Mouse (Mus musculus): ENCODE measurements around the gene Dennd1b. TPM values are rescaled to one million over a fixed set of nuclear protein-coding genes. Genes with fewer than 3 reads are reported as not detected.

Gene Dennd1b
- 4.7 and 7.3 TPM in 2 replicates for polyA plus RNA-seq (2012; rRNA removed)

DNA sequence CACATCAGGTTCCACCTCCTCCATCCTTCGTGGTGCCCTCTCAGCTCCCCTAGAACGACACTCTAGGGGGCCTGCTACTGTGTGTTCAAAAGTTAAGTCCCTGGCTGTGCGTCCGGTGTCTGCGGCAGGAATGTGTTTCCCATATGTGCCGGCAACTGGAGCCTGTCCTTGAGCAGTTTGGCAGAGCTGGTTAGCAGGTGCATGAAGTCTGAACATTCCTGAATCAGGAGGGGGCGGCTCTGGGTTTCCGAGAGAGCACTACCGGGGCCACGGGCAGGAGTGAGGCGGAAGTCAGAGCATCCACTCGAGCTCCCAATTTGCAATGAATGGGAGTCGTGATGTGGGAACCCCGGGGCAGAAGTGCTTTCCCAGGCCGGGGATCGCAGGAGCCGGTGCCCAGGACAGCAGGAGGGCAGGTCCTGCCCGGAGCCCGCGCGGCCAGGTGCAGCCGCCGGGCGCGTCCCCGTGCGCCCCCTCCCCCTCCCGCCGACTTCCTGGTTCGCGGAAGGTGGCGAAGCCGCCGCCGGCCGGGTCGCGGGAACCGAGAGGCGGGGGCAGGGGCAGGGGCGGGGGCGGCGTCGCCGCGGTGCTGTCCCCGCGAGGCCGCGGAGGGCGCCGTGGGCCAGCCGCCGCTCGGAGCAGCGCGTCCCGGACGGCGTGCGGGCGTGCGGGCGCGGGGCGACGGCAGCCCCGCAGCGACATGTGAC is at the start of gene Dennd1b:
Dennd1b (plus strand) TSS at position 275 of the 707 bp plus-strand sequence.
- TF ChIP-seq POLR2A (IDR thresholded peaks at IDR 0.05; ENCODE audit: borderline replicate concordance, extremely low read depth, low read depth, low read length) (no peak), CTCF (IDR thresholded peaks at IDR 0.05; ENCODE audit: insufficient read depth, low read length) (no peak)
- peak within 1 kb of the TSS; percentile 79 for H3K4me3 ChIP-seq (replicated peaks; ENCODE audit: extremely low read depth, low read depth, low read length)
- peaks cover 7% of the 10 kb centered on the region for H3K4me1 ChIP-seq (ENCODE audit: control insufficient read depth, insufficient read depth, low read length)
- under 1% methylated on average over 56 of the region's 69 CpGs for WGBS
- DNase-seq: peak; percentile 76

DNA sequence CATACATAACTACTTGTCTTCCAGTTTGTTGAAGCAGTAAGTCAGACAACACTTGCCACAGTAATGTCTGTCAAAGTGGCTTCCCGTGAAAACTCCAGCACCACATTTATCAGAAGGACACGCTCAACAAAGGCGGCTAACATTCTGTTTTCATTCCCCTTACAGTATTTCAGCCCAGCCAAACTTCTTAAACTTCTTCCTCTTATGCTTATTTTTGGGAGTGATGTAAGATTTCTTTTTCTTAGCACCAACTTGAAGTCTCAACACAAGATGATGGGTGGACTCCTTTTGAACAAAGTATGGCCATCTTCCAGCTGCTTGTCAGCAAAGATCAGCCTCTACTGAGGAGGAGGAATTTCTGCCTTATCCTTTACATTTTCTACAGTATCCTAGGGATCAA is 47.6 kb upstream of the Dennd1b start:
- 79% methylated on average over 3 of the region's 3 CpGs for WGBS
- no peak overlapping the region for H3K4me3 ChIP-seq (replicated peaks; ENCODE audit: extremely low read depth, low read depth, low read length)
- TF ChIP-seq POLR2A (IDR thresholded peaks at IDR 0.05; ENCODE audit: borderline replicate concordance, extremely low read depth, low read depth, low read length) (no peak), CTCF (IDR thresholded peaks at IDR 0.05; ENCODE audit: insufficient read depth, low read length) (no peak)
- DNase-seq: no peak
- H3K4me1 ChIP-seq (ENCODE audit: control insufficient read depth, insufficient read depth, low read length): no peaks in the 10 kb centered on the region

DNA sequence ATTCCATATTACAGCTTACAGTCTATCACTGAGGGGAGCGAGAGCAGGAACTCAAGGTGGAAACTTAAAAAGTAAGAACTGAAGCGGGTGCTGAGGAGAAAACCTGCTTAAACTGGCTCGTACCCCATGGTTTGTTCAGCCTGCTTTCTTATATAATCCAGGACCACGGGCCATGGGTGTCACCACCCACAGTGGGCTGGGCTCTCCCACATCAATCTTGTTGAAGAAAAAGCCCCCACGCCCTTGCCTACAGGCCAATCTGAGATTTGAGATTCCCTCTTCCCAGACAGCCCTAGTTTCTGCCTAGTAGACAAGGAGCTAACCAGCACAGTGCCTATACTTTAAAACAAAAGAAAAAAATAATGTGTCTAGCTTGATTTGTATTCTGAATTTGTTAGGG is 43.6 kb upstream of the Dennd1b start:
- H3K4me1 ChIP-seq (ENCODE audit: control insufficient read depth, insufficient read depth, low read length): no peaks in the 10 kb centered on the region
- TF ChIP-seq POLR2A (IDR thresholded peaks at IDR 0.05; ENCODE audit: borderline replicate concordance, extremely low read depth, low read depth, low read length) (no peak), CTCF (IDR thresholded peaks at IDR 0.05; ENCODE audit: insufficient read depth, low read length) (no peak)
- no peak for DNase-seq
- 84% methylated on average over 5 of the region's 5 CpGs for WGBS
- no peak overlapping the region for H3K4me3 ChIP-seq (replicated peaks; ENCODE audit: extremely low read depth, low read depth, low read length)

DNA sequence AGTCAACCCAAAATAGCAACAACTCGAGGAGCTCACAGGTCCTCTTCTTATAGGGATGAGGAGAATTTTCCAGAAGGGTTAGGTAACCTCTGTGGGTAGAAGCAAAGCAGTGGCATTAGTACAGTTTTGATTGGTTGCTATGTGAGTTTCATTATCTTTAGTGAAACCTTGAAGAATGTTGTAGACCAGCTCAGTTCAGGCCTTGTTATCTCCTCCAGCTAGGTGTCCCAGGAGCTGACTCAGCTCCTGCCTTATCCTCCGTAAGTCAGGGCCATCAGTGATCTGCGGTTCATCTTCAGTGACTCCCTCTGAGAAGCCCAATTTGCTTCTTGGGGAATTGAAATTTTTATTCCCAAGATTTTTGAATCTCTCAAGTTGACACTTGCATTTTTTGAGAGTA is 43.2 kb upstream of the Dennd1b start:
- Histone ChIP-seq H3K4me3 (replicated peaks; ENCODE audit: extremely low read depth, low read depth, low read length) (no peak overlapping the region), H3K4me1 (ENCODE audit: control insufficient read depth, insufficient read depth, low read length) (no peaks in the 10 kb centered on the region)
- TF ChIP-seq CTCF (IDR thresholded peaks at IDR 0.05; ENCODE audit: insufficient read depth, low read length): no peak
- TF ChIP-seq POLR2A (IDR thresholded peaks at IDR 0.05; ENCODE audit: borderline replicate concordance, extremely low read depth, low read depth, low read length): no peak
- DNase-seq: no peak
- 86% methylated on average over 3 of the region's 3 CpGs for WGBS

DNA sequence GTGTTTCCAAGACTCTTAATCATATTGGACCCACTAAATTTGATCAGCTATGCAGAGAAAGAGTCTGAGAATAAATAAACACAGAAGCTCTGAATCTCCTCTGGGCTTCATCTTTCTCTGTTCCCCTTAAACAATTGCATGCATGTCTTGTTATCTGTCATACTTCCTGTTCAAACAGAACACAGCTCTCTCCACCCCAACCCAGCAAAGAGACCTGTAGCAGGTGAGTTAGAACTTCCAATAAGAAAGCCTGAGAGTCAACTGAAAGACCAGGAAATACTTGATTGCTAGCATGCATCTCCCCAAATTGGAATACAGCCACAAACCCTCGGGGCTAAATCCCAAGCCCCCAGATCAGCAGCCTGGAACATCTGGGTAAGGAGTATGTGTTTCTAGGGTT is 42.4 kb upstream of the Dennd1b start:
- TF ChIP-seq POLR2A (IDR thresholded peaks at IDR 0.05; ENCODE audit: borderline replicate concordance, extremely low read depth, low read depth, low read length) (no peak), CTCF (IDR thresholded peaks at IDR 0.05; ENCODE audit: insufficient read depth, low read length) (no peak)
- WGBS: 36% methylated on average over 1 of the region's 1 CpGs
- no peak for DNase-seq
- no peak overlapping the region for H3K4me3 ChIP-seq (replicated peaks; ENCODE audit: extremely low read depth, low read depth, low read length)
- no peaks in the 10 kb centered on the region for H3K4me1 ChIP-seq (ENCODE audit: control insufficient read depth, insufficient read depth, low read length)

DNA sequence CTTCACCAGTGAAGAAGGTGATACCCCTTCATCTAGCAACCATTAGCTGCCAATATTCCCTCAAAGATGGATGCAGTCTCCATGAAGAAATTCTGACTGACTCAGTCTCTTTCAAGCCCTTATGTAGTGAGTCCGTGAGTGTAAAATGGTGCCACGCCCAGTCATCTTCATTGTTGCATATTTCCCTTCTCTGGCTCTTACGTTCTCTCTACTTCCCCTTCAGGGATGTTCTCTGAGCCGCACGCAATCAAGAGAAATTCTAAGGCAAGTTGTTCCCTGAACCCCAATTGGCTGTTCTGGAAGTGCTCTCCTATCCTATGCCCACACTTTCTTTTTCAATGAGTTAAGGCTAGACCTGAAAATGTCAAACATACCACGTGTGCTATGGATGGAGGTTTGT is 40.3 kb upstream of the Dennd1b start:
- TF ChIP-seq POLR2A (IDR thresholded peaks at IDR 0.05; ENCODE audit: borderline replicate concordance, extremely low read depth, low read depth, low read length): no peak
- no peak for TF ChIP-seq CTCF (IDR thresholded peaks at IDR 0.05; ENCODE audit: insufficient read depth, low read length)
- WGBS: 77% methylated on average over 6 of the region's 6 CpGs
- DNase-seq: no peak
- no peaks in the 10 kb centered on the region for H3K4me1 ChIP-seq (ENCODE audit: control insufficient read depth, insufficient read depth, low read length)
- no peak overlapping the region for H3K4me3 ChIP-seq (replicated peaks; ENCODE audit: extremely low read depth, low read depth, low read length)

DNA sequence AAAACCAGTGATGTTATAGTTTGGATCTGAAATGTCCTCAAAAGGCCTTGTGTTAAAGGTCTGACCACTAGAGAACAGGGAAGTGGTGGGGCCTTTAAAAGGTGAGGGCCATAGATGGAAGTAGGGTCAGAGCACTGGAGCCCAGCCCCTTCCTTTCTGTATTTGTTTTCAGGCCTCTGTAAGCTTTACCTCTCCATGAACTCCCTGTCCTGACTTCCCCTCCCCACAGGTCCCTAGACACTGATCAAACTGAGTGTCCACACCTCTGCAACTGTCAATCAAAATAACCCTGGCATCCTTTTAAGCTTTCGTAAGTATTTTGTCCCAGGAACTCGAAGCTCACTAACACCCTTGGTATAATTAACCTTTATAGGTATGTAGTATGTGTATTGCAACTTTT is 39.0 kb upstream of the Dennd1b start:
- no peak overlapping the region for H3K4me3 ChIP-seq (replicated peaks; ENCODE audit: extremely low read depth, low read depth, low read length)
- H3K4me1 ChIP-seq (ENCODE audit: control insufficient read depth, insufficient read depth, low read length): no peaks in the 10 kb centered on the region; the same call in 1 of the 2 replicates
- WGBS: 83% methylated on average over 2 of the region's 2 CpGs
- TF ChIP-seq CTCF (IDR thresholded peaks at IDR 0.05; ENCODE audit: insufficient read depth, low read length) (no peak), POLR2A (IDR thresholded peaks at IDR 0.05; ENCODE audit: borderline replicate concordance, extremely low read depth, low read depth, low read length) (no peak)
- no peak for DNase-seq

DNA sequence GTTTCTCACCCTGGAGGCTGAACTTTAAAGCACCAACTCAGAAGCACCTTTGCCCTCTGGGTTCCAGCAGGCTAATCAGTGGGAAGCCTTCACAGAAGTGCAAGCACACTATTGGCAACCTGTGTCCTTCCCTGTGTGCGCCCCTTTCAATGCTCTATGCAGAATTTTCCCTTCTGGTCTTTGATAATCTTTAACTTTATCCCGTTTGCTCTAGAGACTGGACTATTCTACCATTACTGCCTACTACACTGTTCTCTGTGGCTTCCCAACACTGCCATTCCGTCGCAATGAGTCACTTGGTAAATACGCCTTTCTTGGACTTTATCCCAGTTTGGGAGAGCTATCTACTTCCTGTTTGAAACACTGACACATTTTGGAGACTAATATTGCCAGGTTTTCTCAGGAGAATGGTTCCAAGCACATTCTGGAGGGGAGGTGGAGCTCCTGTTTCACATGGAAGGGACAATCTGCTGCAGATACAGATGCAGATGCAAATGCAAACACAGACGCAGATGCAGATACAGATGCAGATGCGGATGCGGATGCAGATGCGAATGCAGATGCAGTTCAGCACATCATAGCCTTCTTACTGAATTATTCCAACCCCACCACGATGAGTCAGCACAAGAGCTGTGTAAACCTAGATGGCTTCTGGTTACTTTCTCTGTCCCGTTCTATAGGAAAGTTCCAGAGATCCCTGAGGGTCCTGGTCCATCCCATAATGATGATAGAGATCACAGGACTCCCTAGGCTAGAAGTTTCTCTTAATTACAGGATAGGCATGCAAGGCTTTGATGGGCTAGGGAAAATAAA is 34.4 kb upstream of the Dennd1b start:
- WGBS: 32% methylated on average over 11 of the region's 11 CpGs
- no peak for TF ChIP-seq POLR2A (IDR thresholded peaks at IDR 0.05; ENCODE audit: borderline replicate concordance, extremely low read depth, low read depth, low read length)
- no peak for TF ChIP-seq CTCF (IDR thresholded peaks at IDR 0.05; ENCODE audit: insufficient read depth, low read length)
- DNase-seq: peak; percentile 36
- H3K4me1 ChIP-seq (ENCODE audit: control insufficient read depth, insufficient read depth, low read length): peaks cover 3% of the 10 kb centered on the region; the same call in 1 of the 2 replicates
- H3K4me3 ChIP-seq (replicated peaks; ENCODE audit: extremely low read depth, low read depth, low read length): no peak overlapping the region

DNA sequence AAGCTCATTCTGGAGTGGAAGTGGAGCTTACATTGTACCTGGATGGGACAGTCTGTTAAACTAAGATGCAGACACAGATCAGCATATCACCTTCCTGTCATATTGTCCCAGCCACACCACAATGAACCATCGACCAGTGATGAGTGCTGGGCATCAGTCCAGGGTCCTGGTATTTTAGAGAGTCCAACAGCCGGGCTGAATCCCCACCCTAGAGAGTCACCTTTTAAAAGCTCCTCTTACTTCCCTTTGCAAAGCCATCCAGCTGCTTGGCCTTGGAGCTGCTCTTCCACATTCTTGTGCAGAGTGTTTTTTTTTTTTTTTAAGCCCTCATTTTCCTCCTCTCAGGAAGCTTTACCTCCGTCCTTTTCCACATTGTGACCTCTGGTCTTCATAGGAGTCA is 33.2 kb upstream of the Dennd1b start:
- H3K4me1 ChIP-seq (ENCODE audit: control insufficient read depth, insufficient read depth, low read length): peaks cover 3% of the 10 kb centered on the region; the same call in 1 of the 2 replicates
- WGBS: 23% methylated on average over 3 of the region's 3 CpGs
- no peak overlapping the region for H3K4me3 ChIP-seq (replicated peaks; ENCODE audit: extremely low read depth, low read depth, low read length)
- no peak for DNase-seq
- TF ChIP-seq CTCF (IDR thresholded peaks at IDR 0.05; ENCODE audit: insufficient read depth, low read length) (no peak), POLR2A (IDR thresholded peaks at IDR 0.05; ENCODE audit: borderline replicate concordance, extremely low read depth, low read depth, low read length) (no peak)
